Mouse (Mus musculus) cerebellum, postnatal 4 days (tissue): ENCODE results near the gene Arl5b.

Experiments used
- DNase-seq, 2 experiments: peaks; one replicate each; pipeline ENCODE4 v3.0.0; 2022; ENCODE audit warnings: low spot score in 2 of 2, mixed read lengths in 1 of 2

Arl5b gene

GRCm38 (mm10) chr2:15049117-15049873 lies at the start of gene Arl5b:
Gene Arl5b (plus strand): TSS chr2:15049395.
- peak; percentile 76 to 90 for DNase-seq

GRCm38 (mm10) chr2:15007531-15007930 lies 41.7 kb upstream of the Arl5b start:
- DNase-seq = no peak

GRCm38 (mm10) chr2:15008072-15008471 lies 41.1 kb upstream of the Arl5b start:
- DNase-seq = no peak

- no peak for DNase-seq
Observed at GRCm38 (mm10) chr2:15026817-15027216, 22.4 kb upstream of the Arl5b start.

GRCm38 (mm10) chr2:15027816-15028215 lies 21.4 kb upstream of the Arl5b start:
- DNase-seq = no peak

GRCm38 (mm10) chr2:15038705-15039104 lies 10.5 kb upstream of the Arl5b start:
- no peak for DNase-seq

GRCm38 (mm10) chr2:15040326-15040725 lies 8.9 kb upstream of the Arl5b start:
- peak in 1 of 2 experiments; percentile 5 for DNase-seq

- DNase-seq = no peak
Observed at GRCm38 (mm10) chr2:15054496-15054895, 5.3 kb downstream of the Arl5b start.

- DNase-seq = peak; percentile 91 to 97
Observed at GRCm38 (mm10) chr2:15054945-15055637, 5.9 kb downstream of the Arl5b start, which contains the start of gene Nsun6. Gene Nsun6 (minus strand): TSS chr2:15055069.

- DNase-seq = no peak
Observed at GRCm38 (mm10) chr2:15055741-15056151, 6.6 kb downstream of the Arl5b start.

- no peak for DNase-seq
Observed at GRCm38 (mm10) chr2:15058227-15058626, 9.0 kb downstream of the Arl5b start.

GRCm38 (mm10) chr2:15060856-15061255 lies 11.7 kb downstream of the Arl5b start:
- DNase-seq = no peak

- DNase-seq = no peak
Observed at GRCm38 (mm10) chr2:15063815-15064214, 14.6 kb downstream of the Arl5b start.

GRCm38 (mm10) chr2:15064380-15065269 lies 15.4 kb downstream of the Arl5b start:
- no peak for DNase-seq

- no peak for DNase-seq
Observed at GRCm38 (mm10) chr2:15065447-15065846, 16.3 kb downstream of the Arl5b start.

GRCm38 (mm10) chr2:15067091-15067490 lies 17.9 kb downstream of the Arl5b start:
- DNase-seq = no peak

- no peak for DNase-seq
Observed at GRCm38 (mm10) chr2:15083702-15084101, 34.5 kb downstream of the Arl5b start.

- DNase-seq = no peak
Observed at GRCm38 (mm10) chr2:15087308-15087707, 38.1 kb downstream of the Arl5b start.

GRCm38 (mm10) chr2:15096514-15097090 lies 47.4 kb downstream of the Arl5b start:
- DNase-seq = no peak

- DNase-seq = no peak
Observed at GRCm38 (mm10) chr2:15104386-15104785, 55.2 kb downstream of the Arl5b start.

- no peak for DNase-seq
Observed at GRCm38 (mm10) chr2:15111290-15111689, 62.1 kb downstream of the Arl5b start.
